Comparison of ENCODE assay signal across 19 mouse cellular contexts in the genomic region with DNA sequence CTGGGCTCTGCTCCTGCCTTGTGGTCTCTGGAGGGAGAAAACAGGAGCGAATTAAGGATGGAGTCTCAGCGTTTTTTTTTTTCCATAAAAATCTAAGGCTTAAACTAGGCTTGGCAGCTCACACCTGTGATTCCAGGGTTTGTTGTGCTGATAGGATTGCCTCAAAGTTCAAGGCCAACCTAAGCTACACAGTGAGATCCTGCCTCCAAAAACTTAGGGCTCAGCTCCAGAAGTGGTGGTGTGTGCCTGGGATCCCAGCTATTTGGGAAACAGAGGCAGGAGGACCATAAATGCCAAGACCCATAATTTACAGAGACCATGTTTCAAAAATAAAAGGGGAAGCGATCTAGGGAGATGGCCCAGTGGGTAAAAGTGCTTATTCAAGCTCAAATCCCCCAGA. TPM values are rescaled to one million over a fixed set of nuclear protein-coding genes. Genes with fewer than 3 reads are reported as not detected.
A peak's percentile ranks its signal among the peaks of the same experiment; 100 is the strongest.
DNase-seq lines count a peak whose midpoint lies in the region; ATAC-seq and TF ChIP-seq lines count a peak whose summit lies in the region.
"Had no signal": no experiment of that assay in that cellular context is flagged by ENCODE, and none has a peak within 500 bp of the region (broad histone marks: within the 10 kb centered on the region; RNA-seq: fewer than 3 reads in every experiment).

No protein-coding gene starts in this region.

- peaks cover 38% of the 10 kb centered on the region for H3K36me3 ChIP-seq in heart, embryonic 12.5 days
- H3K36me3 ChIP-seq in lung, embryonic 16.5 days (ENCODE audit: control insufficient read depth, insufficient read depth, low read length) = no peaks in the 10 kb centered on the region; the same call in 1 of the 2 replicates
- peaks cover 37% of the 10 kb centered on the region for H3K36me3 ChIP-seq in embryonic facial prominence, embryonic 14.5 days (ENCODE audit: control insufficient read depth, insufficient read depth, low read length)
- H3K36me3 ChIP-seq in neural tube, embryonic 12.5 days = 0 out of 2 replicates have a peak, but pooled peaks cover 3% of the 10 kb centered on the region
- H3K36me3 ChIP-seq: forebrain, embryonic 12.5 days had no signal

- 59% methylated on average over 3 of the region's 3 CpGs for WGBS in heart, embryonic 12.5 days
- WGBS in lung, embryonic 16.5 days = 68% methylated on average over 3 of the region's 3 CpGs
- WGBS in embryonic facial prominence, embryonic 14.5 days = 44% methylated on average over 3 of the region's 3 CpGs
- 47% methylated on average over 3 of the region's 3 CpGs for WGBS in neural tube, embryonic 12.5 days

- no peak overlapping the region for H3K4me3 ChIP-seq in heart, embryonic 12.5 days
- no peak overlapping the region; the same call in 1 of the 2 replicates for H3K4me3 ChIP-seq in lung, embryonic 16.5 days (ENCODE audit: low read length)
- H3K4me3 ChIP-seq in embryonic facial prominence, embryonic 14.5 days (ENCODE audit: low read depth, low read length) = peak overlapping the region; percentile 32
- H3K4me3 ChIP-seq in neural tube, embryonic 12.5 days = no peak overlapping the region
- H3K4me3 ChIP-seq in left cerebral cortex, adult 2 months = no peak overlapping the region
- H3K4me3 ChIP-seq: forebrain, embryonic 12.5 days; liver, embryonic 13.5 days; megakaryocyte, embryonic 14.5 days had no signal

- no peak for TF ChIP-seq CTCF in left cerebral cortex, adult 2 months (IDR thresholded peaks at IDR 0.05)

- no peaks in the 10 kb centered on the region for H3K9me3 ChIP-seq in heart, embryonic 12.5 days (replicated peaks)
- H3K9me3 ChIP-seq in lung, embryonic 16.5 days (ENCODE audit: control insufficient read depth, low read length) = no peaks in the 10 kb centered on the region
- H3K9me3 ChIP-seq in embryonic facial prominence, embryonic 14.5 days (ENCODE audit: control insufficient read depth, low read length) = no peaks in the 10 kb centered on the region
- H3K9me3 ChIP-seq in neural tube, embryonic 12.5 days = no peaks in the 10 kb centered on the region
- H3K9me3 ChIP-seq: forebrain, embryonic 12.5 days; liver, embryonic 13.5 days; megakaryocyte, embryonic 14.5 days had no signal

- no peak overlapping the region for H3K27ac ChIP-seq in heart, embryonic 12.5 days (ENCODE audit: poor library complexity, severe bottlenecking)
- H3K27ac ChIP-seq in lung, embryonic 16.5 days (ENCODE audit: low read length) = no peak overlapping the region
- peak overlapping the region; percentile 41 for H3K27ac ChIP-seq in embryonic facial prominence, embryonic 14.5 days (replicated peaks; ENCODE audit: low read depth, low read length)
- H3K27ac ChIP-seq in neural tube, embryonic 12.5 days = no peak overlapping the region
- no peak overlapping the region for H3K27ac ChIP-seq in left cerebral cortex, adult 2 months
- H3K27ac ChIP-seq: forebrain, embryonic 12.5 days; liver, embryonic 13.5 days had no signal

- H3K4me2 ChIP-seq in heart, embryonic 12.5 days = peak overlapping the region; percentile 64
- H3K4me2 ChIP-seq in lung, embryonic 16.5 days (ENCODE audit: low read depth, low read length) = peak overlapping the region; percentile 61
- peak overlapping the region; percentile 62 for H3K4me2 ChIP-seq in embryonic facial prominence, embryonic 14.5 days (ENCODE audit: low read depth, low read length)
- peak overlapping the region; percentile 50; the same call in 1 of the 2 replicates for H3K4me2 ChIP-seq in neural tube, embryonic 12.5 days (replicated peaks)

- peaks cover 63% of the 10 kb centered on the region for H3K4me1 ChIP-seq in heart, embryonic 12.5 days (replicated peaks)
- H3K4me1 ChIP-seq in lung, embryonic 16.5 days (replicated peaks; ENCODE audit: control insufficient read depth, insufficient read depth, low read length) = peaks cover 36% of the 10 kb centered on the region
- H3K4me1 ChIP-seq in embryonic facial prominence, embryonic 14.5 days (ENCODE audit: control insufficient read depth, insufficient read depth, low read length) = peaks cover 53% of the 10 kb centered on the region
- peaks cover 34% of the 10 kb centered on the region for H3K4me1 ChIP-seq in neural tube, embryonic 12.5 days

- no peak overlapping the region for H3K9ac ChIP-seq in heart, embryonic 12.5 days
- H3K9ac ChIP-seq in lung, embryonic 16.5 days (ENCODE audit: low read length) = peak overlapping the region; percentile 53
- peak overlapping the region; percentile 59; the same call in 1 of the 2 replicates for H3K9ac ChIP-seq in embryonic facial prominence, embryonic 14.5 days (ENCODE audit: low read depth, low read length)
- no peak overlapping the region for H3K9ac ChIP-seq in neural tube, embryonic 12.5 days
- H3K9ac ChIP-seq: forebrain, embryonic 12.5 days; liver, embryonic 13.5 days had no signal

- peaks cover 15% of the 10 kb centered on the region for H3K27me3 ChIP-seq in heart, embryonic 12.5 days (replicated peaks)
- H3K27me3 ChIP-seq in lung, embryonic 16.5 days (ENCODE audit: control insufficient read depth, insufficient read depth, low read depth, low read length) = no peaks in the 10 kb centered on the region
- H3K27me3 ChIP-seq in embryonic facial prominence, embryonic 14.5 days (replicated peaks; ENCODE audit: control insufficient read depth, insufficient read depth, low read length) = no peaks in the 10 kb centered on the region
- peaks cover 20% of the 10 kb centered on the region; the same call in 1 of the 2 replicates for H3K27me3 ChIP-seq in neural tube, embryonic 12.5 days (replicated peaks)
- H3K27me3 ChIP-seq: Patski had no signal

- DNase-seq in heart, postnatal 25 days (ENCODE audit: low spot score) = no peak
- DNase-seq in lung, postnatal 14 days = no peak
- no peak for DNase-seq in embryonic facial prominence, embryonic 14.5 days (ENCODE audit: low spot score)
- no peak for DNase-seq in left cerebral cortex, adult 2 months (ENCODE audit: extremely low spot score in 1 of 2, low spot score in 2 of 2)
- no peak for DNase-seq in adipocyte (ENCODE audit: low spot score)
- DNase-seq: adrenal gland, adult 8-10 months; gastrocnemius, postnatal 10 days; kidney, adult 9 months; layer of hippocampus, postnatal 36 days; liver, embryonic 13.5 days; spleen, adult 18-20 months had no signal

- no peak for ATAC-seq in heart, embryonic 12.5 days (ENCODE audit: insufficient number of reproducible peaks, low FRiP score)
- no peak for ATAC-seq in lung, embryonic 16.5 days (ENCODE audit: low read depth)
- ATAC-seq in embryonic facial prominence, embryonic 14.5 days (ENCODE audit: low read depth) = no peak
- ATAC-seq in neural tube, embryonic 12.5 days (ENCODE audit: low FRiP score, low read depth) = no peak
- ATAC-seq: Patski had no signal

- intact Hi-C loops in heart, postnatal 25 days (cut with DNase I) = no loop called here
- intact Hi-C loops in left cerebral cortex, adult 2 months (cut with DNase I) = loop anchor here (10.0 kb wide), 1 partner anchor 624 kb away; the partner anchor contains the start of genes Plod3 and Znhit1

RNA-seq across cellular contexts. Expression of gene Pcolce, which starts 4.3 kb away (rescaled TPM):
- polyA plus RNA-seq in heart, embryonic 12.5 days (2016; fragmentation: Nextera tagmentation; extraction: Ambion mirVana) = 109 and 118 TPM in 2 replicates
- total RNA-seq in heart, postnatal 25 days (2021) = 10 to 100 TPM; 66.9 to 71.3 TPM
- 119 and 123 TPM in 2 replicates for polyA plus RNA-seq in lung, embryonic 16.5 days (2015; fragmentation: Nextera tagmentation; extraction: Ambion mirVana)
- 242 and 292 TPM in 2 replicates for polyA plus RNA-seq in embryonic facial prominence, embryonic 14.5 days (2014; fragmentation: Nextera tagmentation; extraction: Ambion mirVana)
- polyA plus RNA-seq in neural tube, embryonic 12.5 days (2016; fragmentation: Nextera tagmentation; extraction: Ambion mirVana) = 51.8 and 52.0 TPM in 2 replicates
- total RNA-seq in left cerebral cortex, adult 2 months (2021) = 10 to 100 TPM in 1 of 2 experiments, 1 to 10 TPM in 1; 9.6 to 11.2 TPM
- total RNA-seq: common myeloid progenitor, adult 5-6 weeks; monocyte, adult 5-6 weeks had no signal

RNA-seq across cellular contexts. Expression of gene Mospd3, which starts 8.4 kb away (rescaled TPM):
- 18.7 and 18.8 TPM in 2 replicates for polyA plus RNA-seq in heart, embryonic 12.5 days (2016; fragmentation: Nextera tagmentation; extraction: Ambion mirVana)
- total RNA-seq in heart, postnatal 25 days (2021) = 10 to 100 TPM; 16.2 to 17.5 TPM
- polyA plus RNA-seq in lung, embryonic 16.5 days (2015; fragmentation: Nextera tagmentation; extraction: Ambion mirVana) = 30.4 and 30.7 TPM in 2 replicates
- 43.0 and 45.6 TPM in 2 replicates for polyA plus RNA-seq in embryonic facial prominence, embryonic 14.5 days (2014; fragmentation: Nextera tagmentation; extraction: Ambion mirVana)
- polyA plus RNA-seq in neural tube, embryonic 12.5 days (2016; fragmentation: Nextera tagmentation; extraction: Ambion mirVana) = 36.8 and 42.1 TPM in 2 replicates
- total RNA-seq in left cerebral cortex, adult 2 months (2021) = 10 to 100 TPM; 19.9 to 25.1 TPM

RNA-seq across cellular contexts. Expression of gene Fbxo24, which starts 19.5 kb away (rescaled TPM):
- polyA plus RNA-seq in heart, embryonic 12.5 days (2016; fragmentation: Nextera tagmentation; extraction: Ambion mirVana) = 0.15 TPM in 1 of 2 replicates, not detected in the other
- total RNA-seq in heart, postnatal 25 days (2021) = under 1 TPM; 0.11 to 0.36 TPM
- 0.13 and 0.15 TPM in 2 replicates for polyA plus RNA-seq in lung, embryonic 16.5 days (2015; fragmentation: Nextera tagmentation; extraction: Ambion mirVana)
- polyA plus RNA-seq in embryonic facial prominence, embryonic 14.5 days (2014; fragmentation: Nextera tagmentation; extraction: Ambion mirVana) = 0.10 and 0.25 TPM in 2 replicates
- polyA plus RNA-seq in neural tube, embryonic 12.5 days (2016; fragmentation: Nextera tagmentation; extraction: Ambion mirVana) = 0.11 and 0.39 TPM in 2 replicates
- total RNA-seq in left cerebral cortex, adult 2 months (2021) = under 1 TPM; 0.23 to 0.42 TPM
- total RNA-seq: common myeloid progenitor, adult 5-6 weeks; monocyte, adult 5-6 weeks had no signal
- polyA plus RNA-seq: liver, embryonic 13.5 days had no signal

RNA-seq across cellular contexts. Expression of gene Lrch4, which starts 19.6 kb away (rescaled TPM):
- polyA plus RNA-seq in heart, embryonic 12.5 days (2016; fragmentation: Nextera tagmentation; extraction: Ambion mirVana) = 24.3 and 27.3 TPM in 2 replicates
- 10 to 100 TPM; 17.6 to 18.2 TPM for total RNA-seq in heart, postnatal 25 days (2021)
- polyA plus RNA-seq in lung, embryonic 16.5 days (2015; fragmentation: Nextera tagmentation; extraction: Ambion mirVana) = 34.2 and 42.6 TPM in 2 replicates
- polyA plus RNA-seq in embryonic facial prominence, embryonic 14.5 days (2014; fragmentation: Nextera tagmentation; extraction: Ambion mirVana) = 36.5 and 40.1 TPM in 2 replicates
- polyA plus RNA-seq in neural tube, embryonic 12.5 days (2016; fragmentation: Nextera tagmentation; extraction: Ambion mirVana) = 29.4 and 32.5 TPM in 2 replicates
- 10 to 100 TPM; 15.9 to 21.2 TPM for total RNA-seq in left cerebral cortex, adult 2 months (2021)

RNA-seq across cellular contexts. Expression of gene Gm20605, which starts 19.7 kb away (rescaled TPM):
- 6.9 and 7.1 TPM in 2 replicates for polyA plus RNA-seq in heart, embryonic 12.5 days (2016; fragmentation: Nextera tagmentation; extraction: Ambion mirVana)
- total RNA-seq in heart, postnatal 25 days (2021) = 1 to 10 TPM; 3.2 to 4.5 TPM
- 14.8 and 18.1 TPM in 2 replicates for polyA plus RNA-seq in lung, embryonic 16.5 days (2015; fragmentation: Nextera tagmentation; extraction: Ambion mirVana)
- polyA plus RNA-seq in embryonic facial prominence, embryonic 14.5 days (2014; fragmentation: Nextera tagmentation; extraction: Ambion mirVana) = 6.4 and 6.6 TPM in 2 replicates
- polyA plus RNA-seq in neural tube, embryonic 12.5 days (2016; fragmentation: Nextera tagmentation; extraction: Ambion mirVana) = 8.9 and 9.4 TPM in 2 replicates
- 10 to 100 TPM; 11.6 to 12.8 TPM for total RNA-seq in left cerebral cortex, adult 2 months (2021)

Comparison
In these comparisons a context has a peak if more than half of its experiments do, and no peak if none do; other contexts are left out.
1. H3K9ac ChIP-seq: peak in lung, embryonic 16.5 days (single experiment) and embryonic facial prominence, embryonic 14.5 days (single experiment); none in heart, embryonic 12.5 days (single experiment) and neural tube, embryonic 12.5 days (single experiment).
2. Peak in every context shown above with its lines, with median percentiles within 50 percentile points of each other: H3K4me2 ChIP-seq.